Mouse (Mus musculus): ENCODE measurements around the gene Celsr3. TPM values are rescaled to one million over a fixed set of nuclear protein-coding genes. Genes with fewer than 3 reads are reported as not detected.

The Celsr3 gene
- polyA plus RNA-seq, 1 experiment: 1.5 TPM

DNA sequence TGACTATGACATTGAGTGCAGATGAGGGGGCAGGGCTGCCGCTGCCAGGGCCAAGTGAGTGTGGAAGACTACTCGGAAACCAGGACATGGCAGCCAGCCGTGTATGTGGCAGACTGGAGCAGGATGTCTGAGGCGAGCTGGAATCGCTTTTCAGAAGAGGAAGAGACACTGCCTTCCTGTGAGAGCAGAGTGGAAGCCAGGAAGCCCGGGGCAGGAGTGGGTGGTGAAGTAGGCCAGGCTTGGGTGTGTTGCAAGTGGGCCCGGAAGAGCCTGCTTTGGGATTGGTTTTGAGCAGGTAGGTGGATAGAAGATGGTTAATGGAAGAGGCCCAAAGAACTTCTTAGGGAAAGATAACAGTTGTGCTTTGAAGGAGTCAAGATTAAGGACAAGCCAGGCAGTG lies 10.6 kb upstream of the Celsr3 start:
- no peak overlapping the region for H3K4me3 ChIP-seq (ENCODE audit: low read depth, low read length)
- H3K27ac ChIP-seq (ENCODE audit: insufficient read depth, low read depth, low read length): no peak overlapping the region
- WGBS: 88% methylated on average over 7 of the region's 7 CpGs
- TF ChIP-seq POLR2A (IDR thresholded peaks at IDR 0.05; ENCODE audit: low read depth, low read length) (no peak), CTCF (IDR thresholded peaks at IDR 0.05; ENCODE audit: extremely low read depth, insufficient read length, insufficient replicate concordance, low read depth, low read length) (no peak)
- H3K36me3 ChIP-seq (ENCODE audit: control insufficient read depth, insufficient read depth, low read length): peaks cover 34% of the 10 kb centered on the region
- no peaks in the 10 kb centered on the region for H3K27me3 ChIP-seq (ENCODE audit: control insufficient read depth, insufficient read depth, low read length)
- no peaks in the 10 kb centered on the region for H3K4me1 ChIP-seq (ENCODE audit: control insufficient read depth, insufficient read depth, insufficient read length, low read length)

DNA sequence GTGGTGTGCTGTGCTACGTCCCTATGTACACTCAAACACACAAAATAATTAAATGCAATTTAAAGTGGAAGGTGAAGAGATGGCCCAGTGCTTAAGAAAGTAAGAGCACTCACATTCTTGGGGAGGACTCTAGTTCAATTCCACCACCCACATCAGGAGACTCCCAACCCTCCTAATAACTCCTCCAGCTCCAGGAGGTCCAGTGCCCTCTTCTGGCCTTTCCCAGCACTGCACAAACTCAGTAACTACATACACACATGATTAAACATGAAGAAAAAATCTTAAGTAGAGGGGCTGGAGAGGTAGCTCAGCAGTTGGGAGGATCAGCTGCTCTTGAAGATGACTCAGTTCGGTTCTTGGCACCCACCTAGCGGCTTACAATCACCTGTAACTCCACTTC lies 6.6 kb upstream of the Celsr3 start:
- Histone ChIP-seq H3K36me3 (ENCODE audit: control insufficient read depth, insufficient read depth, low read length) (peaks cover 14% of the 10 kb centered on the region), H3K4me1 (ENCODE audit: control insufficient read depth, insufficient read depth, insufficient read length, low read length) (no peaks in the 10 kb centered on the region), H3K4me3 (ENCODE audit: low read depth, low read length) (no peak overlapping the region), H3K27ac (ENCODE audit: insufficient read depth, low read depth, low read length) (no peak overlapping the region), H3K27me3 (ENCODE audit: control insufficient read depth, insufficient read depth, low read length) (peaks cover 11% of the 10 kb centered on the region)
- 71% methylated on average over 3 of the region's 3 CpGs for WGBS
- TF ChIP-seq CTCF (IDR thresholded peaks at IDR 0.05; ENCODE audit: extremely low read depth, insufficient read length, insufficient replicate concordance, low read depth, low read length): peak; percentile 77; the same call in 1 of the 2 replicates
- TF ChIP-seq POLR2A (IDR thresholded peaks at IDR 0.05; ENCODE audit: low read depth, low read length): no peak

DNA sequence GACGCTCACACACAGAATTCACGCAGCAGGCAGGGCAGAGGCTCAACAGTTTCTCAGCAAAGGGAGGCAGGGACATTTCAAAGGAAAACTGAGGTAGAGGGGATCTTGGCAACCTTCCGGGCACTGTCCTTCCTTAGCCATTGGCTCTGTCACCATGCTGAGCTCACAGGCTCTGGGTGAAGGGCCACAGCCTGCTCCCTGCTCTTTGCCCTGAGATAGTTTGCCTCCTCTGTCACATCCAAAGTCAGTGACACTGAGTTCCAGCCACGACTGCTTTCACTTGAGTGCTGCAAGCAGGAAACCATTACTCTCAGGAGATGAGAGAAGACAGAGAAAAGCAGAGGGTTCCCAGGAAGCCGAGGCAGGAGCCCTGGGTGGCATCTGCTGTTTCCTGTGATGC lies 6.0 kb upstream of the Celsr3 start:
- WGBS: 61% methylated on average over 5 of the region's 5 CpGs
- Histone ChIP-seq H3K27ac (ENCODE audit: insufficient read depth, low read depth, low read length) (no peak overlapping the region), H3K36me3 (ENCODE audit: control insufficient read depth, insufficient read depth, low read length) (peaks cover 9% of the 10 kb centered on the region), H3K4me1 (ENCODE audit: control insufficient read depth, insufficient read depth, insufficient read length, low read length) (no peaks in the 10 kb centered on the region), H3K4me3 (ENCODE audit: low read depth, low read length) (no peak overlapping the region), H3K27me3 (ENCODE audit: control insufficient read depth, insufficient read depth, low read length) (peaks cover 17% of the 10 kb centered on the region)
- TF ChIP-seq CTCF (IDR thresholded peaks at IDR 0.05; ENCODE audit: extremely low read depth, insufficient read length, insufficient replicate concordance, low read depth, low read length): no peak
- TF ChIP-seq POLR2A (IDR thresholded peaks at IDR 0.05; ENCODE audit: low read depth, low read length): no peak

DNA sequence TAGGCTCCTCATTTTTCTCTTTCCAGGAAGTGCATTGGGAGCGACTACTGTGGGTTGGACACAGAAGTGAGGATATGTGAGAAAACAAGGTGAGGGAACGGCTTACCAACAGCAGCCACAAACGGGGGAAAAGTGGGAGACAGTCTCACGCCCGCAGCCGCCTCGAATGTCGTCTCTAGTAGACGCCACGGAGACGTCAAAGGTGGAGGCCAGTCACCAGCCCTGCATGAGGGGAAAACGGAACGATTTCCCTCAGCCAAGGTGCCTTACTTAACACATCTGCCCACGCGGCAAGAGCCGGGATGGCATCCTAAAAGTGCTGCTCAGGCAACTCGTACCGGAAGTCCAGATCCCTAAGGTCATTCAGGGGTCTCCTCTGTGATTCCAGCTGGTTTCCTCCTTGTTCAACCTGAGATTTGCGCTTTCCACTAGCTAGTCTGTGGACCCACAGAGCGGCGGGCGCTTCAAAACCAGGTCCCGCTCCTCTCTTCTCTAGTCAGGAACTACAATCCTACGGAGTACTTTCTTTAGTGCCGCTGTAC lies 1.9 kb upstream of the Celsr3 start:
- Histone ChIP-seq H3K27ac (ENCODE audit: insufficient read depth, low read depth, low read length) (no peak overlapping the region), H3K36me3 (ENCODE audit: control insufficient read depth, insufficient read depth, low read length) (no peaks in the 10 kb centered on the region), H3K27me3 (ENCODE audit: control insufficient read depth, insufficient read depth, low read length) (peaks cover 37% of the 10 kb centered on the region), H3K4me1 (ENCODE audit: control insufficient read depth, insufficient read depth, insufficient read length, low read length) (peaks cover 9% of the 10 kb centered on the region), H3K4me3 (ENCODE audit: low read depth, low read length) (no peak overlapping the region)
- TF ChIP-seq CTCF (IDR thresholded peaks at IDR 0.05; ENCODE audit: extremely low read depth, insufficient read length, insufficient replicate concordance, low read depth, low read length) (no peak), POLR2A (IDR thresholded peaks at IDR 0.05; ENCODE audit: low read depth, low read length) (no peak)
- 7% methylated on average over 25 of the region's 25 CpGs for WGBS

DNA sequence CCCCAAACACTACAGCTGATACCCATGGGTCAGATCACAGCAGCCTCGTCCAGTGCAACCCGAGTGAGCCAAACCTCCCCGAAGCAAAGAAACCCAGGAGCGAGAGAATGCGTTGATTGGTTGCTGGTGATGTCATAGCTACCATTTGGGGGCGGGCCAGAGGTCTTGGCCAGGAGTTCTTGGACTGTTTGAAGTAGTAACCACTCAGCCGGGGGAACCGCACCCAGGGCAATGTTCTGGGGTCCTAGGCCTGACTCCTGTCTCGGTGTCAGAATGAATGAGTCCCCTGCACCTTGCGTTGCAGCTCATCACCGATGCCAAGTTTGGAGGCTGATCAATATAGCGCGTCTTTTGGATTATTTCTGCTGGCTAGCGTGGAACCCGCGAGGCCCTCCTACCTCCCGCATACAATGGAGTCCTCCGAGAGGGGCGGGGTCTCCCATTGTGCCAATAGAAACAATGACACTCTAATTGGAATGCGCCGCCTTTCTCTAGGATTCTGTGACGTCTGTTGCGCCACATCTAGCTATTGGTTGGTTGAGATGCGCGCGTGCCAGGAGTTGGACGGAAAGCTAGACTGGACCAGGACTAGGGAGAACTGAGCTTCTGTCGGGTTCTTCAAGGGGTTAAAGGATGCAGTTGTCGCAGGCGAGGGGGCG lies 1.2 kb upstream of the Celsr3 start:
- Histone ChIP-seq H3K4me1 (ENCODE audit: control insufficient read depth, insufficient read depth, insufficient read length, low read length) (peaks cover 9% of the 10 kb centered on the region), H3K36me3 (ENCODE audit: control insufficient read depth, insufficient read depth, low read length) (no peaks in the 10 kb centered on the region), H3K27me3 (ENCODE audit: control insufficient read depth, insufficient read depth, low read length) (peaks cover 37% of the 10 kb centered on the region), H3K4me3 (ENCODE audit: low read depth, low read length) (no peak overlapping the region), H3K27ac (ENCODE audit: insufficient read depth, low read depth, low read length) (no peak overlapping the region)
- 5% methylated on average over 31 of the region's 31 CpGs for WGBS
- no peak for TF ChIP-seq CTCF (IDR thresholded peaks at IDR 0.05; ENCODE audit: extremely low read depth, insufficient read length, insufficient replicate concordance, low read depth, low read length)
- TF ChIP-seq POLR2A (IDR thresholded peaks at IDR 0.05; ENCODE audit: low read depth, low read length): no peak

DNA sequence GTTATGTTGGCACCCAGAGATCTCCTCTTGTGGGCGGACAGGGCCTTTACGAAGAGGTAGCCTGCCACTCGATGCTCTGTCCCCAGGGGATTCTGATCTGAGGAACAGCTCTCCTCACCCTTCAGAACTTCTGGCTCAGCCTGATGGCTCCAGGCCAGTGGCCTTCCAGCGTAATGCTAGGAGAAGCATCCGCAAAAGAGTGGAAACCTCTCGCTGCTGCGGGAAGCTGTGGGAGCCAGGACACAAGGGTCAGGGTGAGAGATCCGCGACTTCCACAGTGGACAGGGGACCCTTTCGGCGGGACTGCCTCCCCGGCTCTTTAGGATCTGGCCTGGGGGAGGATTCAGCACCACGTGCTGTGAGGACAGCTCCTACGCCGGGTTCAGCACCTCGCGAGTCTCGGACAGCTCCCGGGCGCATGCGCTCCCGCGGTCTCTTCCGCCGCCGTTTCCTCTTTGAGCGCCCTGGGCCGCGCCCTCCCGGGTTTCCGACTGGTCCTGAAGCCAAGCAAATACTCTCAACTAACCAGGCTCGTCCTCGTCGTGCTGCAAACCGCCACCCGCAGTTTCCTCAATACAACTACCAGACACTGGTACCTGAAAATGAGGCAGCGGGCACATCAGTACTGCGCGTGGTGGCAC lies 700 bp downstream of the Celsr3 start:
- Histone ChIP-seq H3K27me3 (ENCODE audit: control insufficient read depth, insufficient read depth, low read length) (peaks cover 37% of the 10 kb centered on the region), H3K27ac (ENCODE audit: insufficient read depth, low read depth, low read length) (no peak overlapping the region), H3K36me3 (ENCODE audit: control insufficient read depth, insufficient read depth, low read length) (no peaks in the 10 kb centered on the region), H3K4me1 (ENCODE audit: control insufficient read depth, insufficient read depth, insufficient read length, low read length) (peaks cover 15% of the 10 kb centered on the region), H3K4me3 (ENCODE audit: low read depth, low read length) (peak overlapping the region; percentile 51)
- 2% methylated on average over 39 of the region's 39 CpGs for WGBS
- TF ChIP-seq CTCF (IDR thresholded peaks at IDR 0.05; ENCODE audit: extremely low read depth, insufficient read length, insufficient replicate concordance, low read depth, low read length) (no peak), POLR2A (IDR thresholded peaks at IDR 0.05; ENCODE audit: low read depth, low read length) (no peak)

DNA sequence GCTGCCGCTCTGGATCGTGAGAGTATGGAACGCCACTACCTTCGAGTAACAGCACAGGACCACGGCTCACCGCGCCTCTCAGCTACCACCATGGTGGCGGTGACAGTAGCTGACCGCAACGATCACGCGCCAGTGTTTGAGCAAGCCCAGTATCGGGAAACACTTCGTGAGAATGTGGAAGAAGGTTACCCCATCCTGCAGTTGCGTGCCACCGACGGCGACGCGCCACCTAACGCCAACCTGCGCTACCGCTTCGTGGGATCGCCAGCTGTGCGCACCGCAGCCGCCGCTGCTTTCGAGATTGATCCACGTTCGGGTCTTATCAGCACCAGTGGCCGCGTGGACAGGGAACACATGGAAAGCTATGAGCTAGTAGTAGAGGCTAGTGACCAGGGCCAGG lies 1.3 kb downstream of the Celsr3 start:
- TF ChIP-seq POLR2A (IDR thresholded peaks at IDR 0.05; ENCODE audit: low read depth, low read length) (no peak), CTCF (IDR thresholded peaks at IDR 0.05; ENCODE audit: extremely low read depth, insufficient read length, insufficient replicate concordance, low read depth, low read length) (no peak)
- WGBS: 6% methylated on average over 34 of the region's 34 CpGs
- no peak overlapping the region for H3K27ac ChIP-seq (ENCODE audit: insufficient read depth, low read depth, low read length)
- peaks cover 37% of the 10 kb centered on the region for H3K27me3 ChIP-seq (ENCODE audit: control insufficient read depth, insufficient read depth, low read length)
- H3K4me3 ChIP-seq (ENCODE audit: low read depth, low read length): peak overlapping the region; percentile 51
- no peaks in the 10 kb centered on the region for H3K36me3 ChIP-seq (ENCODE audit: control insufficient read depth, insufficient read depth, low read length)
- H3K4me1 ChIP-seq (ENCODE audit: control insufficient read depth, insufficient read depth, insufficient read length, low read length): peaks cover 19% of the 10 kb centered on the region

All from small intestine, adult 2 months (tissue).